Mouse (Mus musculus) thymus, postnatal 25 days (tissue): ENCODE measurements around the gene Tbc1d21.

Experiments used
- DNase-seq: peaks from one replicate; pipeline ENCODE4 v3.0.0; 2022

Gene Tbc1d21

DNA sequence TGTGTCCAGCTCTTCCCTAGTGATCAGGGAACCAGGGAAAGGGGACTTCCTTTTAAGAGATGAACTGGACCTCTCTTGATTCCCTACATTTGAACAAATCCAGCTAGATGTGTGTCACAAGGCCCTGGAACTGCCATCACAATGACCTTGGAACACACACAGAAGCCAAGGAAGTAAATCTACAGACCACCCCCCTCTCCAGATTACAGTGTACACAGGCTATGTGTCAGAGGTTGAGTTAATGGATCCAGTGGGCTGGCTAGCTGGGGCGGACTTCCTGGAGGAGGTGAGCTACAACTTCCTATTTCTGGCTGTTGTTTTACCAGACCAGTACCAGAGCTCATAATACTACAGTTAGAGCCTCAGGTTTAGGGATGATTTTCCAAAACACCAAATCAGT, at the start of gene Tbc1d21:
Gene Tbc1d21 (minus strand): TSS at position 101 of the 400 bp plus-strand sequence.
- no peak for DNase-seq

DNA sequence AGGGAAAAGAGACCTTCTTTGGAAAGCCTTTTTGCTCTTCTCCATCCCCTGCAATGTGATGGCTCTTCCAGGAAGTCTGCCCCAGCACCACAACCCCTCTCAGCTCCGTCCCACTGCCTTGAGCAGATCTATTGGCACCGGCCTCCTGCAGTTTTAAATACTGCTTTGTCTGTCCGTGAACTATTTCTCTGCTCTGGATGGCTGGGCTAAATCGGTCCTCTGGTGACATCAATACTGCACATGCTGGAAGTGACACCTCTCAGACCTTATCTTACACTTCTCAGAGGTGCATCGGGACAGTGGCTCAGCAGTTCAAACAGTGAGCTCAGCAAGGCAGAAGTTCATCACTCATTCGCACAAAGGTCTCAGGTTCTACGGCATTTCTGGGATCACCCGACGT, 41.3 kb upstream of the Tbc1d21 start:
- no peak for DNase-seq

DNA sequence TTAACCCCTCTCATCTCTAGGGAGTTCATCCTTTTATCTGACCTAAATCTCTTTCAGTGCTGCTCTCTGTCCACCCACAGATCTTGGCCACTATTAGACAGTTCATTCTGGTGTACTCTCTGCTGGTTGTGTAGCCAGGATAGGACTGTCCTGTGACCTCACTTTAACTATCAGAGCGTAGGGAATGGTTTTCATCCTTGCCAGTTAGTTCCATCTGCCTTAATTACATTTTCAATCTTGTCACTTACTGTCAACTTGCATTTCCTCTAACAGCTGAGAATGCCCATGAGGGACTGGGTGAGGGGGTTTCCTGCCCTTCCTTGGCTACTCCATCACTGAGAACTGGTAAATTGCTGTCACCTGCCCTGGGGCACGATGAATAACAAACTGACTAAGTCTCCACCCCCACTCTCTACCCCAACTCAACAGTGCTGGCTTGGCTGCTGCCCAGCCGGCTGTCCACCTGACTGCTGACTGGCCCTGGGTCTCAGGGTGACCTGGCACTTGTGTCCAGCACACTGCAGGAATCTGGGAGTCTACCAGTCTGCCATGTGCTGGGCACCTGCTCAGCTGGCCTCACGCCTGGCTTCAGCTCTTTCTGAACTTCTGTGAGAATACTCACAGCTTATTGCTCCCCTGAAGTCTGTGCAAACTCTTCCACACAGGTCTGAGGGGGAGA, 39.9 kb upstream of the Tbc1d21 start:
- DNase-seq = no peak

DNA sequence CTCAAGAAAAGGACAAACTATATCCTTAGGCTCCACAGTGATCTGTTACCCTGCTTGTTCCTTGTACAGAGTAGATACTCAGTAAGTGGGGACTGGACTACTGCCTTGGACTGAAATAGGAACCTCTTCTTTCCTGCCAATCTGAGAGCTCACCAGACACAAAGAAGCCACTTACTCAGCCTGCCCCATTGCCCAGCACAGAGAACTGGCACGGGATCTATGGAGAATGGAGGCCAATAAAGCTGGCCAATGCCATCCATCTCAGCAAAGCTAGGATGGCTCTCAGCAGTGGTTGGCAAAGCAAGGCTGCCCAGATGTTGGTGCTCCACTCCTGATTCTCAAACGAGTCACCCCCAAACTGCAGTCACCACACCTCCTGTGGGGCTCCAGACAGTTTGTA, 39.0 kb upstream of the Tbc1d21 start:
- no peak for DNase-seq

DNA sequence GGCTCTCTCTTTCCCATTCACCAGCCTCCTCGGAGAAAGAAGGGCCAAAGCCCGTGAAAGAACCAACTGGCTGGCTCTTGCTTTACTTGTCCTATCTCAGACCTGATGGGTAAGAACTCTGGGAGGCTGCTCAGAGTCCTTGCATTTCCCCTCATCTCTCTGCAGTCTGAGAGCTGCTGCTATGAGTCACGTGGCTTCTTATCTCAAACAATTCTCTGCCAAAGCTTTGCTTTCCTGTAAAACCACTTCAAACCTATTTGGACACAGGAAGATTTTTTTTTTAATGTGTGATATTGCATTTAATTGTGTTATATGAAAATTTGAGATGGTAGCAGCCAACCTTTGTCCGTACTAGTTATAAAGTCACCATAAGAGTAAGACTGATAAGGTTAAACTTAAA, 34.2 kb upstream of the Tbc1d21 start:
- DNase-seq = no peak

DNA sequence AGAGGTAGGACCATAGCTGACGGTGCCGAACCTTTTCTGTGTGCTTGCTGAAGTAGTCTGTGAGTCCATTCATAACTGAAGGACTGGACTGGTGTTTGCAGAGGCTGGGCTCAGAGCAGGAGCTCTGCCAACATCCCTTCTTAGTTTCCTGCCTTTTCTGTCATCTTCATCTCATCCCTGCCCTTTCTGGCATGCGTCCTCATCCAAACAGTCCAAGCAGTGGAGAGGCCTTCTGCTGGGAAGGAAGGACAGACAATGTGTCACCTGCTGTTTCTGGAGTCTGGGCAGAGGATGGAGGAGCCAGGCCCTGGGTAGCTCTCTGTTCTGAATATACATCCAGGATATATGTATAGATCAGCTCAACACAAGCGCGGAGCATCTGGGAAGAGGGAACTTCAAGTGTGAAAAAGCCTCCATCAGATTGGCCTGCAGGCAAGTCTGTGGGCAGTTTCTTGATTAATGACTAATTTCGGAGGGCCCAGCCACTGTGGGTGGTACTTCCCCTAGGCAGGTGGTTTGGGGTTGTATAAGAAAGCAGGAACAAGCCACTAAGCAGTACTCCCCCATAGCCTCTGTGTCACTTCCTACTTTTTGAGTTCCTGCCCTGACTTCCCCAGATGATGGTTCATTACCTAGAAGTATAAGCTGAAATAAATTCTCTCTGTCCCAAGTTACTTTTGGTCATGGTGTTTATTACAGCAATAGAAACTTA, 31.3 kb upstream of the Tbc1d21 start:
- no peak for DNase-seq

DNA sequence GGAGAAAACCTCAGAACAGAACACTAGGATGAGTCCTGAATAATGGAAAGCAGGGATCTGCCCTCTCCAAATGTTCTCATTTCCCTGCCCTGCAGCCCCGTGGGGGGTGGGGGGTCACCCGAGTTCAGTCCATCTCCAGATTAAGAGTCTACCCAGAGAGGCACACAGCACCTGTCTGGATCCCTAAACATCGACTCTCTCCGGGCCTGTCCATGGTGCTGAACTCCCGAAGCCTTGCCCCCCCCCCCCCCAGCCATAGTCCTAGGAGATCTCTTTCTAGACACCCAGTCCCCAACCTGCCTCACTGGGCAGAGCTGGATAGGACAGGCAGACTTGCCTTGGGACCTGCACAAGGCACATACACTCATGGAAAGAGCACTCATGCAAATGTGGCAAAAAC, 29.4 kb upstream of the Tbc1d21 start:
- DNase-seq = no peak

DNA sequence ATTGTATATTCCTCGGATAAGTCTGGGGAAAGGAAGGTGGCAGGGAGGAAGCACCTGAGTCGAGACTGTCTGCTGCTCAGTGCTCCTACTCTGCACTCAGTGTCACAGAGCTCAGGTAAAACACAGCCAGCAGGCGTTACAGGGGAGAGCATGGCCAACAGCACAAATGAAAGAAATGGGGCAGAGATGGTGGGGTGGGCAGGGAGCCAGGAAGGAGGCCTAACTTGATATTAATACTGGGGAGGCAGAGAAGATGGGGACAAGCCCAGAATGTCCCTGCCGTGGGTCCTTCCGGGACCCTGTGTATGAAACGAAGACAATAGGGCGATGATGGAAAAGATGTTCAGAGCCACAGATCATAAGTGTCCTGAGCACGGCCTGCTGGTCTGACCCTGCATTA, 24.4 kb upstream of the Tbc1d21 start:
- no peak for DNase-seq

DNA sequence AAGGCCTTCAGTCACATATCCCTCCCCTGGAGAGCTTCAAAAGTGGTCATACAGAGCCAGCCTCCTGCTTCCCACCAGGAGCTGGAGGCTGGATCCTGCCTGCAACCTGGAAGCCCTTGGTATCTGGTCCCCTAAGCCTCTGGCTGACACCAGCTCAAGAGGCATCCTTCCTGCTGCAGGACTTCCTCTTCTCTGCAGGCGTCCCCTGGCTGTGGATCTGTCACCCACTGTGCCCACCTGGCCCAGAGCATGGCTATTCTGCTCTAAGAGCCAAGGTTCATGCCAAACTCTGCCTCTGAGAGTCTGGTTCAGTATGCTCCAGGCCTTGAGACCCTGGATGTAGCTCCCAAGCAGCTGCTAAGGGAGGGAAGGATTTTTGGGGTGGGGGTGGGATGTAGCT, 23.6 kb upstream of the Tbc1d21 start:
- no peak for DNase-seq

DNA sequence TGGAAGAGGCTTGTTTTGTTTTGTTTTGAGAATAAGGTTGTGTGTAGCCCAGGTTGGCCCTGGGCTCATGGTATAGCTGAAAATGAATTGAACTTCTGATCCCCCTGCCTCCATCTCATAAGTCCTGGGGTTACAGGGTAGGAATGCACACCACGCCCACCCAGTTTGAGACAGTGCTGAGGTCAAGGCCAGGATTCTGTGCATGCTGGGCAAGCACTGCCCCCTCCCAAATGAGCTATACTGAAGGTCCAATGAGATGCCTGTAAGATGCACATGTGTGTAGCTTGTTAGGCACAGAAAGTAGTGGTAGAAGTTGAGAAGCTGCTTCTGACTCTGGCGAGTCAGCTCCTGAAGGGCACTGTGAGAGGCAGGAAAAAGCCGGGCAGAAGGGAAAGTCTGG, 18.1 kb upstream of the Tbc1d21 start:
- no peak for DNase-seq

DNA sequence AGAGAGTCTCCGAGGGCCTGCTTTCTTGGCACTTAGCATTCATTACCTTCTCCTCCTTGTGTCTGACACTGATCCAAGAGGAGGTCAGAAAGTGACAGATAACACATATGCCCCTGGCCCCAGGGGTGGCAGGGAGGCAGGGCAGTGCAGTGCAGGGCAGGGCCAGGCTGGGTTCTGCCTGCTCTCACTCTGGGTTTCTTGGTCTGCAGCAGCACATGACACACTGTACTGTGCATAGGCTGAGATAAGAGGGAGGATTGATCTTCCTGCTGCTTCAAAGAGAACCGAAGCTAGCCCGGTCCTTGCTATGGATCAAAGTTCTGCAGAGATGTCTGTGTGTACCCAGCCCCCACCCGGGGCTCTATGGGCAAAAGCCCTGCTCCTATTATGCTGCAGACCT, 8.6 kb upstream of the Tbc1d21 start:
- DNase-seq = no peak

DNA sequence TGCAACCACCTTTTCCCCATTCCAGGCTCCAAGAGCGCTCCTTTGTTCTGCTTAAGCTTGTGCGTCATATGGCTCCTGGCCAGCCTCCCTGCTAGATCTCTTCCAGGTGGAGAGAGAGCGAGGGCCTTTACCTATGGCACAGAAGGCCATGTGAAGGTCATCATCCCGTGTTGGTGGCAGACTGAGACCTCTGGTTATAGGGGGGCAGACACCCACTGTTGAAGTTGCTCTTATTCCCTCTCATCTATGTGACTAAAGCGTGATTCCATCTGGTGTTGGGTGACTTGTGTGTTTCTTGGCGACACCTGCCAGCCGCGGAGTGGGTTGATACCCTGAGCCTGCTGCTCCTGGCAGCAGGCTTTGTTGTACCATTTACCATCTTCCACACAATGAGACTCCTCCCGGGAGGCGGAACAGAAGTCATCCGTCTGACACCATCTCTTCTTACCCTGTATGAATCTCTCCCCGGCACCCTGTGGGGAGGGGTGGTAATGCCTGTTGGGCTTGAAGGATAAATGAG, 3.7 kb upstream of the Tbc1d21 start:
- no peak for DNase-seq

DNA sequence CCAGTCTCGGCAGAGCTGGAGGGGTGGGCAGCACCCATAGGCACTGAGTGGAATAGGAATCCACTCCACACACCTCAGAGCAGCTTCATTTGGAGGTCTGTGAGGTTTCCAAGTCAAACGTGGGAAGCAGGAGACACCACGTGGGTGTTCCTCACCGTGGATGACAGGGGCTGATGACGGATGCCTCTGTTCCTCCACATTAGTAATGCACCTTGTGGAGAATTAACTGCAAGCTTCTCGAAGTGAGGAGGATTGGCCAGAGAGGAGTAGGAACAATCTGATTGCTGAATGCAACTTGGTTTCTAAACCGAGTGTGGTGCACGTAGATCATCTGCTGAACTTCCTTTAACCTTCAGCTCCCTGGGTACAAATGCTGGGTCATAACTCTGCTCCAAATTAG, 1.7 kb upstream of the Tbc1d21 start:
- no peak for DNase-seq

DNA sequence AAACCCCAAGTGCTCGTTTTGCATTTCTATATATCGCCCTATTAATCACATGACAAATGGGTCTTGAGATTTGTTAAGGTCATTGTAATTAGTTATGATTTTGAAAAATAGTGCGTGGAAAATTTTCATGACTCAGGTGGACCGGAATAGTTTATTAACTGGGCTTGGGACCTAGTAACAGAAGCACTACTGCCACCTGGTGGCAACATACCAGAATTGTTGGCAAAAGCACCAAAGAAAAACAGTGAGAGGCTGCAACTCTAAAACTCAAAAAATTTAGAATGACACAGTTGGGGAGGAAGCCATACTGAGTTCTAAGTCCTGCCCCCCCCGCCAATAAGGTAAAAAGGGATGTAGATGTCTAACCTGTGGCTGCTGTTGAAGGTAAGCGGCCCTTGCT, 611 bp downstream of the Tbc1d21 start:
- peak; percentile 7 for DNase-seq

DNA sequence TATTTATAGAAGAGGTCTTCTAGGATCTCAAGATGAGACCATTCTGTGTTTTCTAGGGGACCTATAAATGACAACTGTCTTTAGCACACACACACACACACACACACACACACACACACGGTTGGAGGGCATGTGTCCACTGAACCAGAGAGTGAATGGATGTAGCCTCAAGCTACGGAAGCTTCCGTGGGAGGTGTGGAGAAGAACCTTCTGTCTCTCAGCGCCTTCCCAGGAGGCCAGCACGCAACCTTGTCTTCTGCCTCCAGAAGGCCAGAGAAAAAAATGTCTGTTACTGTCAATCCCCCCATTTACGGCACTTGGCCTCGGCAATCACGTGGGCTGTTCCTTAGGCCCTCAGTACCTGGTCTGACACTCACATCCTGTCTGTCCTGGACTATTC, 5.9 kb downstream of the Tbc1d21 start:
- DNase-seq = no peak

DNA sequence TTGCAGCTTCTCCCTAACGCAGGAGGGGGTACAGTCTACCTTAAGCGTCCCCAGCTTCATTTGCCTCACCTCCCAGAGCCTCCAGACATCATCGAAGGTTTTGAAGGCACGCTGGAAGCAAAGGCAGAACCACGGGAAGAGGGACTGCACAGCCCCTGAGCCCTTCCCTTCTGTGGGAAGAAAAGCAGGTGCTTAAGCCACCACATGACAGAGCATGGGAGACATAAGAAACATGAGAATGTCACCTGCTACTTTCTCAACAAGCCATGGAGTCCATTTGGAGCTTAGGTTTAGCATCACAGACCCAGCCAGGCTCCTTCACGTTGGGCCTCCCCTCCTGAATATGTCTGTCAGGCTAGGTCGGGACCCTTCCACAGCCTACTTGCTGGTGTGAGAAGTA, 8.3 kb downstream of the Tbc1d21 start:
- no peak for DNase-seq

DNA sequence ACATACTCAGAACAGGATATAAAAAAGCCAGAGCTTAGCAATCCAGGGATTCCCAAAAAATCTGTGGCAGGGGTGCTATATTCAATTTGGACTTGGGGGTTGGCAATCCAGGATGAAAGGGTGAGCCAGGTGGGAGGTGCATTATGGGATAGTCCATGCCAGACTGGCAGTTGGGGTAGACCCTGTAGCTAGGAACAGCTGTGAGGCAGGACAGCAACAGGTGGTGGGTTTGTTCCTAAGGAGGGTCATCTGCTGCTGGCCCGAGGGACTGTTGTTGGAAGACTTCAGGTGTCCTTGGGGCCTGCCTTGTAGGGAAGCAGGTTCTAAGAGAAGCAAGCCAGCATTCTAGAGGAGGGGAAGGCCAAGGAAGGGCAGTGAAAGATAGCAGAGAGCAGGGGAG, 8.9 kb downstream of the Tbc1d21 start:
- no peak for DNase-seq

DNA sequence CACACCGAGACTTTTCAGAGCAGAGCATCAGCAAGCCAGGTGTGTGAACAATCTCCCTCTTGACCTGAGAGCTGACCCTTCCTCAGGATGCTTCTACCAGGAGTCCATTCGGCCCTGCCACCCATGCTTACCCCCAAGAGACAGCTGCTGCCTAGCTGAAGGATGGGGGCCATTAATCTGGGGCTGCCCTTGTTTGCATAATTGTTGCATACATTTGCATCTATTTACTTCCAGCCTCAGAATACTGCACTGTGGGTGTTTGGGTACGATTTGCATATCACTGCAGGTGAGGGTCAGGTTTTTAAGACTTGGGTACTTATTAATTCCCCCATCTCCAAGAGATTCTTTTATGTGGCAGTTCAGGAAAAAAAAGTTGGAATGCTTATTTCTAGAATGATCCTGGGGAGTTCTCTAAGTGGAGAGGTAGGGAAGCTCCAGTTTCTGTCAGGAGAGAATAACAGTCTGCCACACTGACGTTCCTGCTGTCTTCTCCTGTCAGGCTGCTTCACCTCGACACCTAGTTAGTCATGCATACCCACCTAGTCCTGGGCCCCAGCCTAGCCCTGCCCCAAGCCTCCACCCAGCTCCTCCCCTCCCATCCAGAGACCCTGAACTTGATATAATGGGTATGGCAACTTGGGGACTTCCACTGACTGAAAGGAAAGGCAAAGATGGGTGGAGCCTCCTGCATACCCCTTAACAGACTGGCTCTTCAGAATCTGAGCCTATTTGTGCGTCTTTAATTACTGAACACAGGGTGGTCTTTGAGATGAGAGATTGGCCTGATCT, 14.8 kb downstream of the Tbc1d21 start:
- no peak for DNase-seq

DNA sequence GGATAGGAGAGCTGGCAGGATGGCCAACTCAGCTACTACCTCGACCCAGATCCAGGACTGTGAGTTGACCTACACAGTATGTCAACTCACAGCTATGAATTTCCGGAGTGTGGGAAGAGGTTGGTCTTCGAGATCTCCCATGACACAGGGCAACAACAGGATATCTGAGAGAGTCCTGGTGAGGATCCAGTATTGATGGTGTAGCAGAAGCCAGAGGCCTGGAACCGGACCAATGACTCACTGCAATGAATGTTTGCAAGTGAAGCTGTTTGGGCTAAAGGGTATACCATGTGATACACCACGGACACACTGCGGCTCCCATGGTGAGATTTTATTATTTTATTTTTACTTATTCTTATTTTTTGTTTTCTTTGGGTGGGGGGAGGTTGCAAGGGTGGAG, 15.6 kb downstream of the Tbc1d21 start:
- no peak for DNase-seq

DNA sequence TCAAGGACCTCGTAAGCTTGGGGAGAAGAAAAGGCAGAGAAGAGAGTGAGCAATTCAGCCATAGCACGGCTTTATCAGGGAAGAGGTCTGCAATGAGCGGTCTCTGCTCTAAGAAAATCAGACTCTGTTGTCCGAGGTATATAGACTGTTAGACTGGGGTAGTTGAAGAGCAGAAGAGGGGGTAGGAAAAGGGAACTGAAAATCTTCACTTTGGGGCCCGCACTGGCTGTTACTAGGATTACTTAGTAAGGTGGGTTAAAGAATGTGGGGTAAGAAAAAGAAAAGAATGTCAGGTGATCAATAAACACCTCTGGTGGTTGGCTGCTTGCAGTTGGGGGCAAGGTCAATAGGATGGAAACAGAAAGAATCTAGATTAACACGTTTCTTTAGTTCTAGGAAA, 17.0 kb downstream of the Tbc1d21 start:
- DNase-seq = no peak

DNA sequence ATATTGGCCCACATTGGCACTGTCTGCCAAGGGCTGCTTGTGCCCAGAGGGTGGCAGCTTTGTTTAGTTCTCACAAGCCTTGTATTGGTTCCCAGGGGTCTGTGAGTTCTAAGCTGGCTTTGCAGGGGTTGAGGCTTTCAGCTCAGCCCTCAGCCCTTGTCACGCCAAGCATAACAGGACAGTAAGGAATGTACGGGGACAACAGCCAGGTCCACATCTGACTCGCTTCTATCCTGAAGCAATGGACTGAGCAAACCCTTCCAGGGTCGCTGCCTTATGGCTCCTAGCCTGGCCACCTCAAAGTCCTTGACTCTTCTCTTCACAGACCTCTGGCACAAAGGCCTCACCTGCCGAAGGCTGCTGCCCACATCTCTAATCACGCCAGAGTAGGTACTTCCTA, 22.5 kb downstream of the Tbc1d21 start:
- no peak for DNase-seq

DNA sequence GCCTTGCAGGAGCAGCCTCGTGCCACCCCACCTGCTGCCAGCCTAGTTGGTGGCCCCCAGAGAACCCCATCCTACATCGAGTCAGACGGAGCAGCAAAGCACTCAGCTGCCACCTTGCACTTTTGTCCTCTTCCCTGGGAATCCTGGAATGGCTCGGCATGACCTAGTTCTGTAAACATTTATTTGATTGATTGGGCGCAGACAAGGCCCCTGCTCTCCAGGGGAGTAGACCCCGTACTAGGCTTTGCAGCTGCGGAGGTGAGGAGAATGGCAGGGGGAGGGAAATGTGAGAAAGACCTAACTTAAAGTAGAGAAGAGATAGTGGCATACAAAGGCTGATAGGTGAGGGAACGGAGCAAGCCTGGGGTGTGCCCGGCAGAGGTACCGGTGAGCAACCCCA, 23.8 kb downstream of the Tbc1d21 start:
- DNase-seq = no peak

DNA sequence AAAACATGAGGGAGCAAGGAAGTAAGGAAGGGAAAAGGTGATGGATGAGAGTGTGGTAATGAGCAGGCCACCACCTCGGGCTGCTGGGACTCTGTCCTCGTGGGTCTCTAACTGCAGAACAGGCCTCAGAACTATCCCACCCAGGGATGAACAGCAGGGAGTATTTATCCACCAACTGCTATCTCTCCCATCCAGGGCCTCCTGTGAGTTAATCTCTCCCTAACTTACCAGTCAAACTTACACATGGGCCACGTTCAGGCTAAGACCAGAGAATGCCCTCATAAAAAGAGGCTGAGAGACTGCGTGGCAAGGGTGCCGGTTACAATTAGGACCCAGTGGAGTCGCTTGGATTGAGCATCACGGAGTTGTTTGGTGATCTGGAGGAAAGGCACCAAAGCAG, 24.3 kb downstream of the Tbc1d21 start:
- no peak for DNase-seq

DNA sequence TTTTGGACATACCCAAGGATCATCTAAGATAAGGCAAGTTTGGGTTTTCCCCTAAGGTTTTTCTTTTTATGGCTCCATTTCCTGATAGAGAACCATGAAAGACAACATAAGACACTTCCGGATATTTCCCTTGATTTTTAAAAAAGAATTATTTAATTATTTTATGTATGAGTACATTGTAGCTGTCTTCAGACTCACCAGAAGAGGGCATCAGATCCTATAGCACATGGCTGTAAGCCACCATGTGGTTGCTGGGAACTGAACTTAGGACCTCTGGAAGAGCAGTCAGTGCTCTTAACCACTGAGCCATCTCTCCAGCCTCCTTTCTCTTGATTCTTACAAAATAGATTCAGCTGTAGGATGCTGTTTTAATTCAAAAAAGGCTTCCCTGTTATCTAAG, 28.5 kb downstream of the Tbc1d21 start:
- no peak for DNase-seq
